Comparison of ENCODE assay signal across 9 mouse cellular contexts in the genomic region with DNA sequence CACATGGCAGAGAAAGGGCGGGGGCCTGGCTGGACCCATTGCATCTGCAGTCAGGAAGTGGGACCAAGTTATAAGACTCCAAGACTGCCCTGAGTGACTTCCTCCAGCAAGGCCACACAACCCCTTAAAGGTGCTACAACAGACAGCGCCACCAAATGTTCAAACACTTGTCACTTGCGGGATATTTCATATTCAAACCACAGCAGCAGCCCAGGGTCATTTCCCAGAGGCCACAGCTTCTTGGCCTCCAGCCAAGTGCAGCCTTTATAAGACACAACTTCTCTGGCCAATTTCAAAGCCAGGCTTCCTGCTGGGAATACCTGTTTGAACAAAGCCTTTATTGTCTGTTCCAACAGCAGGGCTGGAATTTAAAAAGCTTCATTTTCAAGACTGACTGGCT.
DNase-seq lines count a peak whose midpoint lies in the region; ATAC-seq lines count a peak whose summit lies in the region.
"Had no signal": no experiment of that assay in that cellular context is flagged by ENCODE, and none has a peak within 500 bp of the region (broad histone marks: within the 10 kb centered on the region; RNA-seq: fewer than 3 reads in every experiment).

No protein-coding gene starts in this region.

- ATAC-seq in hematopoietic stem cell, adult 5-6 weeks (replicated peaks in 1 of 2; ENCODE audit: insufficient read depth in 1 of 2, low FRiP score in 2 of 2, low TSS enrichment in 1 of 2, low read depth in 1 of 2, poor library complexity in 2 of 2, severe bottlenecking in 2 of 2), result peak; percentile 25 to 37; a peak in 3 of 4 replicates
- ATAC-seq: Patski had no signal

- peak; percentile 4 for DNase-seq in kidney, adult 18-20 months
- no peak for DNase-seq in kidney, adult 8-10 months
- DNase-seq in urinary bladder, postnatal 4 days (ENCODE audit: low spot score in 2 of 2), result peak; percentile 33 to 58
- no peak for DNase-seq in urinary bladder, postnatal 14 days (ENCODE audit: low spot score)
- no peak for DNase-seq in yolk sac, embryonic 10.5 days (ENCODE audit: low spot score)
- no peak for DNase-seq in right cerebral cortex, postnatal 36 days (ENCODE audit: low spot score in 2 of 2)
- DNase-seq in spleen, postnatal 14 days (ENCODE audit: low spot score in 2 of 2), result no peak

Comparison
In these comparisons a context has a peak if more than half of its experiments do, and no peak if none do; other contexts are left out.
1. DNase-seq: peak in kidney, adult 18-20 months (single experiment) and urinary bladder, postnatal 4 days (2 of 2); none in kidney, adult 8-10 months (0 of 2), urinary bladder, postnatal 14 days (single experiment), yolk sac, embryonic 10.5 days (single experiment), right cerebral cortex, postnatal 36 days (0 of 2) and spleen, postnatal 14 days (0 of 2).